ENCODE assay signal across 9 mouse cellular contexts in the genomic region with DNA sequence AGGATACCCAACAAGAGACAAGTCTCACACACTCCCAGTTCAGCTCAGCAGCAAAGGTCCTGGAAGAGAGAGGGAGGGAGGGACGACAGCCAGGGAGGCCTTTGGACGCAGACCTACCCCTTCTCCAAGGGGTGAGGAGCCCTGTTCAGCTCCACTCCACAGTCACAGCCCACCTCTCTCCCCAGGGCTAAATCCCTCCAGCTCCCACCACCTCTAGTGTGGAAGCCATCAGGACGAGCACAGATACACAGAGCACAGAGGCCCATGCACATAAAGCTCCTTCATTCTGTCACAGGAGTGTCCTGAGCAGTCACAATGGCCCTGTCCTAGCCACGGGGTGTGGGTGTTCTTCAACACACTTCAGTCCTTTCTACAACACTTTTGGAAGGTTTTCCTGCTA.
DNase-seq lines count a peak whose midpoint lies in the region; ATAC-seq and TF ChIP-seq lines count a peak whose summit lies in the region.
"Had no signal": no experiment of that assay in that cellular context is flagged by ENCODE, and none has a peak within 500 bp of the region (broad histone marks: within the 10 kb centered on the region; RNA-seq: fewer than 3 reads in every experiment).

No protein-coding gene starts in this region.

- no peak overlapping the region for H3K9ac ChIP-seq in liver, embryonic 14.5 days (replicated peaks)

- peak overlapping the region; percentile 91 for H3K27ac ChIP-seq in gastrocnemius, adult 2 months
- peak overlapping the region; percentile 92 for H3K27ac ChIP-seq in spleen, adult 2 months (ENCODE audit: insufficient read depth, low read length)
- peak overlapping the region; percentile 64 for H3K27ac ChIP-seq in liver, embryonic 14.5 days

- no peak for DNase-seq in gastrocnemius, adult 2 months
- DNase-seq in gastrocnemius, adult 18-20 months (ENCODE audit: low spot score), result no peak
- no peak for DNase-seq in spleen, adult 2 months (ENCODE audit: low read depth in 1 of 2, low spot score in 2 of 2)
- no peak for DNase-seq in spleen, postnatal 36 days (ENCODE audit: low spot score in 2 of 2)
- DNase-seq in liver, embryonic 14.5 days (ENCODE audit: low read depth in 3 of 3, low spot score in 3 of 3), result no peak
- DNase-seq in gastrocnemius, adult 8-10 months (ENCODE audit: low spot score in 2 of 2), result no peak
- no peak for DNase-seq in layer of hippocampus, adult 18-20 months (ENCODE audit: low spot score in 2 of 2)
- DNase-seq: right cerebral cortex, postnatal 14 days had no signal

- intact Hi-C loops in gastrocnemius, adult 2 months (cut with DNase I), result no loop called here

- no peak for TF ChIP-seq EP300 in liver, embryonic 14.5 days (IDR thresholded peaks at IDR 0.05; ENCODE audit: low read depth)

- no peak for ATAC-seq in liver, embryonic 14.5 days (ENCODE audit: insufficient read depth)
- ATAC-seq in erythroid progenitor cell, adult 5-6 weeks (replicated peaks; ENCODE audit: low FRiP score, poor library complexity, severe bottlenecking), result no peak

- peaks cover 35% of the 10 kb centered on the region; the same call in 1 of the 2 replicates for H3K4me1 ChIP-seq in spleen, adult 2 months (ENCODE audit: control insufficient read depth, insufficient read depth, insufficient read length)
- H3K4me1 ChIP-seq in liver, embryonic 14.5 days (replicated peaks; ENCODE audit: control insufficient read depth in 2 of 2, insufficient read depth in 2 of 2, low read length in 1 of 2), result peaks cover 32 to 66% of the 10 kb centered on the region in 2 experiments

- TF ChIP-seq POLR2A in spleen, adult 2 months (IDR thresholded peaks at IDR 0.05; ENCODE audit: low read depth, low read length), result no peak

- H3K4me3 ChIP-seq in gastrocnemius, adult 2 months, result peak overlapping the region; percentile 74
- H3K4me3 ChIP-seq in spleen, adult 2 months (ENCODE audit: extremely low read depth, insufficient read depth, insufficient read length), result no peak overlapping the region
- H3K4me3 ChIP-seq in liver, embryonic 14.5 days (ENCODE audit: insufficient read depth in 1 of 2, low read depth in 2 of 2, low read length in 2 of 2), result no peak overlapping the region

- TF ChIP-seq CTCF in gastrocnemius, adult 2 months (IDR thresholded peaks at IDR 0.05), result no peak
- TF ChIP-seq CTCF in spleen, adult 2 months (IDR thresholded peaks at IDR 0.05; ENCODE audit: extremely low read depth, insufficient read depth, insufficient read length, insufficient replicate concordance), result no peak
- no peak for TF ChIP-seq CTCF in liver, embryonic 14.5 days (IDR thresholded peaks at IDR 0.05; ENCODE audit: low read depth)

- H3K27me3 ChIP-seq in spleen, adult 2 months (ENCODE audit: control insufficient read depth, insufficient read depth, low read length), result no peaks in the 10 kb centered on the region
- no peaks in the 10 kb centered on the region for H3K27me3 ChIP-seq in liver, embryonic 14.5 days (ENCODE audit: control insufficient read depth, insufficient read depth, low read length)

- 53% methylated on average over 4 of the region's 4 CpGs for WGBS in spleen, adult 2 months
- 36% methylated on average over 4 of the region's 4 CpGs for WGBS in liver, embryonic 14.5 days (ENCODE audit: insufficient replicate concordance)

- H3K9me3 ChIP-seq in liver, embryonic 14.5 days (ENCODE audit: control insufficient read depth, low read length), result no peaks in the 10 kb centered on the region

- H3K36me3 ChIP-seq in spleen, adult 2 months (ENCODE audit: control insufficient read depth, insufficient read depth, low read length), result no peaks in the 10 kb centered on the region
- no peaks in the 10 kb centered on the region for H3K36me3 ChIP-seq in liver, embryonic 14.5 days (replicated peaks; ENCODE audit: control insufficient read depth, insufficient read depth, low read depth)

- no peak overlapping the region for H3K4me2 ChIP-seq in liver, embryonic 14.5 days (ENCODE audit: low read depth)
